Mouse (Mus musculus): ENCODE results near the gene Khdc4. TPM values are rescaled to one million over a fixed set of nuclear protein-coding genes. Genes with fewer than 3 reads are reported as not detected.
A peak's percentile ranks its signal among the peaks of the same experiment; 100 is the strongest.

Khdc4 gene
- polyA plus RNA-seq, 1 experiment from 2014 or later: 86.2 TPM

DNA sequence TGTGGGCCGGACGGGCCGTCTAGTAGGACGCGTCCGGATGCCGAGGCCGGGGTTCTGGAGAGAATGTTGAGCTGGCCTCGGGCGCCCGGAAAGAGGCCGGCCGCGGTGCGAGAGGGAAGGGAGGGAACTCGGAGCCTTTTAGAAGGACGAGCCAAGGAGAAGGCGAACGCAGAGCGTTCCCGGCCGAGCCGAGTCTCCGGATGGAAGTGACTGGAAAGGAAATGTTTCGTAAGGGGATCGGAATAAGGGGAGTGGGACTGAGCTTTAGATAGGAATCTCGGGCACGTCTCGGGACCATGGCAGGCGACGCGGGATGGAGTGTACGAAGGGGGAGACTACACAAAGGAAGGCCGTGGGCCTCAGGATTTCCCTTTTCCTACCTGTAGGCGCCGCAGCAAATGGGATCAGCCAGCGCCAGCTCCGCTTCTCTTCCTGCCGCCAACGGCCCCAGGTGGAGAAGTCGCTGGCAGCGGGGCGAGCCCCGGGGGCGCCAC lies 402 bp downstream of the Khdc4 start:
- H3K9me3 ChIP-seq (ENCODE audit: control insufficient read depth, low read length): no peaks in the 10 kb centered on the region
- peak overlapping the region; percentile 82 for H3K4me2 ChIP-seq (ENCODE audit: low read depth, low read length)
- peak overlapping the region; percentile 97 for H3K27ac ChIP-seq (ENCODE audit: low read length)
- peak overlapping the region; percentile 83 for H3K4me3 ChIP-seq (ENCODE audit: low read length)
- peak overlapping the region; percentile 95 for H3K9ac ChIP-seq (ENCODE audit: low read length)
- peaks cover 12% of the 10 kb centered on the region for H3K36me3 ChIP-seq (ENCODE audit: control insufficient read depth, insufficient read depth, low read length)
- no peaks in the 10 kb centered on the region for H3K27me3 ChIP-seq (ENCODE audit: control insufficient read depth, insufficient read depth, low read depth, low read length)
- WGBS: under 1% methylated on average over 45 of the region's 45 CpGs
- peak; percentile 60 for ATAC-seq (ENCODE audit: low read depth)
- peaks cover 10% of the 10 kb centered on the region for H3K4me1 ChIP-seq (replicated peaks; ENCODE audit: control insufficient read depth, insufficient read depth, low read length)

DNA sequence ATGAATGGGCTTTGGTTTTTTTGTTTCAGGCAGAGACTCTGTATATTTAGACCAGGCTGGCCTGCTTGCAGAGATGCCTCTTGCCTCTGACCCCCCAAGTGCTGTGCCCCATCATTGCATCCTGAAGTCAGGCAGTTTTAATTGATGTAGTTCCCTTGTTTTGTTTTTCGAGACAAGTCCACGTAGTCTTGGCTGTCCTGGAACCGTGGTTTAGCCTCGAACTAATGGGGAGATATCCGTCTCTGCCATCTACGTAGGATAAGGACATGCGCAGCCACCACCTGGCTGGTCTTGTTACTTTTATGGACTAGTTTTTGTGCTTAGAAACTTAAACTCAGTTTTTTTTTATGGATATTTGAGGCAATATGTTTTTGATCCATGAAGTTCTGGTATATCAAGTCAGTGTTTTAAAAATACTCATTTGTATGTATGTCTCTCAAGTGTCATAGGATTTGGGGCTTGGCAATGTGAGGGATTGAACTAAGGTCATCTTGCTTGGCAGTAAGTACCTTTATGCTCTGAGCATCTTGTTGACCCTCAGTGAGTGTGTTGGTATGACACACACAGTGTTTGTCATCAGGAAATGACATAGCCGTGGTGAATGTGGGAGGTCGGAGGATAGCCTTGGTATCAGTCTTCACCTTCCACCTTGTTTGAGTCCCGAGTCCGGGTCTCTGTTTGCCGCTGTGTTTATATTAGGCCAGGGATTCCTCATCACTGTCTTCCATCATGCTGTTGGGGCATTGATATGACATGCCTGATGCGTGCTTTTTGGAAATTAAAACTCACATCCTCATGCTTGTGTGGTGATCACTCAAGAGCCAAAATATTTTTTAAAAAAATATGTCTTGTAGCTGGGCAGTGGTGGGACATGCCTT lies 1.4 kb downstream of the Khdc4 start:
- Histone ChIP-seq H3K36me3 (ENCODE audit: control insufficient read depth, insufficient read depth, low read length) (peaks cover 16% of the 10 kb centered on the region), H3K27me3 (ENCODE audit: control insufficient read depth, insufficient read depth, low read depth, low read length) (no peaks in the 10 kb centered on the region), H3K4me1 (replicated peaks; ENCODE audit: control insufficient read depth, insufficient read depth, low read length) (peaks cover 10% of the 10 kb centered on the region), H3K9ac (ENCODE audit: low read length) (peak overlapping the region; percentile 95), H3K4me2 (ENCODE audit: low read depth, low read length) (peak overlapping the region; percentile 82), H3K27ac (ENCODE audit: low read length) (peak overlapping the region; percentile 97), H3K9me3 (ENCODE audit: control insufficient read depth, low read length) (no peaks in the 10 kb centered on the region), H3K4me3 (ENCODE audit: low read length) (peak overlapping the region; percentile 83)
- ATAC-seq (ENCODE audit: low read depth): no peak
- 9% methylated on average over 13 of the region's 13 CpGs for WGBS

DNA sequence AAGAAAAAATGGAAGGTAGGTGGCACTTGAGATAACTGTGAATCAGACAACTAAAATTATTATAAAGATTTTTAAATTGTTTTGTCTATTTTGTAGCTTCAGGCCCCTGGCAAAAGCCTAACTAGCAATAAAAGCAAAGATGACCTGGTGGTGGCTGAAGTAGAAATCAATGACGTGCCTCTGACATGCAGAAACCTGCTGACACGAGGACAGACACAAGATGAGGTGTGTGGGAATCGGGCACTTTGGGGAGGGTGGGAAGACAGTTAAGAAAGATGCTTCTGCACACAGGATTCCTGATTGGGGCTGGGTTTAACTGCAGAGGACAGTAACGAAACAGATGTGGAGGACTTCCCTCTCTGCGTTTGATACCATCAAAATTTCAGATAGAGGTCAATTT lies 3.5 kb downstream of the Khdc4 start:
- Histone ChIP-seq H3K9ac (ENCODE audit: low read length) (no peak overlapping the region), H3K27ac (ENCODE audit: low read length) (no peak overlapping the region), H3K4me1 (replicated peaks; ENCODE audit: control insufficient read depth, insufficient read depth, low read length) (peaks cover 10% of the 10 kb centered on the region), H3K36me3 (ENCODE audit: control insufficient read depth, insufficient read depth, low read length) (peaks cover 31% of the 10 kb centered on the region), H3K4me2 (ENCODE audit: low read depth, low read length) (no peak overlapping the region), H3K4me3 (ENCODE audit: low read length) (no peak overlapping the region), H3K9me3 (ENCODE audit: control insufficient read depth, low read length) (no peaks in the 10 kb centered on the region), H3K27me3 (ENCODE audit: control insufficient read depth, insufficient read depth, low read depth, low read length) (no peaks in the 10 kb centered on the region)
- ATAC-seq (ENCODE audit: low read depth): no peak
- WGBS: 75% methylated on average over 5 of the region's 5 CpGs

DNA sequence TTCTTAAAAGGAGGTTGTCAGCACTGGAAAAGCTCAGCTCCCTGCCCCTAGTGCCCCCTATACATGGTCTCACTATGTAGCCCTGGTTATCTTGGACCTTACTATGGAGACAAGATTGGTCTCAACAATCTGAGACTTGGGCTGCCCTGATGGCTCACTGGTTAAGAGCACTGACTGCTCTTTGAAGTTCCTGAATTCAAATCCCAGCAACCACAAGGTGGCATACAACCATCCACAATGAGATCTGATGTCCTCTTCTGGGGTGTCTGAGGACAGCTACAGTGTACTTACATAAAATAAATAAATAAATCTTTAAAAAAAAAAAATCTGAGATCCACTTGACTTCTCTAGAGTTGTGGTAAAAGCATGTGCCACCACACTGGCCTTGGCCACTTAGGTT lies 9.9 kb downstream of the Khdc4 start:
- Histone ChIP-seq H3K4me1 (replicated peaks; ENCODE audit: control insufficient read depth, insufficient read depth, low read length) (no peaks in the 10 kb centered on the region), H3K36me3 (ENCODE audit: control insufficient read depth, insufficient read depth, low read length) (peaks cover 83% of the 10 kb centered on the region), H3K9me3 (ENCODE audit: control insufficient read depth, low read length) (no peaks in the 10 kb centered on the region), H3K27ac (ENCODE audit: low read length) (no peak overlapping the region), H3K9ac (ENCODE audit: low read length) (no peak overlapping the region), H3K4me3 (ENCODE audit: low read length) (no peak overlapping the region), H3K4me2 (ENCODE audit: low read depth, low read length) (no peak overlapping the region), H3K27me3 (ENCODE audit: control insufficient read depth, insufficient read depth, low read depth, low read length) (no peaks in the 10 kb centered on the region)
- no peak for ATAC-seq (ENCODE audit: low read depth)

DNA sequence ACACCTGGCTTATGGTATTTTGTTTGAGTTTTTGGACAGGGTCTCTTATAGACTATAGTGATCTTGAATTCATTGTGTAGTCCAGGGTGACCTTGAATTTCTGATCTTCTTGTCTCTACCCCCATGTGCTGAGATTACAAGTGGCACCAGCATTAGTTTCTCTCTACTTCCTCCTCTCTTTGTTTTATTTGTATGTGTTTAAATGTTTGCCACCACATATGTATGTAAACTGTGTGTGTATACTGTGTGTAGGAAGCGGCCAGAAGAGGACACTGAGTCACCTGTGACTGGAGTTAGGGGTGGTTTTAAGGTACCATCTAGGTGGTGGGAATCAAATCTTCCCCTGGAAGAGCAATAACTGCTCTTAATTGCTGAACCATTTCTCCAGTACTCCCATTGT lies 12.4 kb downstream of the Khdc4 start:
- Histone ChIP-seq H3K36me3 (ENCODE audit: control insufficient read depth, insufficient read depth, low read length) (peaks cover 86% of the 10 kb centered on the region), H3K4me2 (ENCODE audit: low read depth, low read length) (no peak overlapping the region), H3K4me1 (replicated peaks; ENCODE audit: control insufficient read depth, insufficient read depth, low read length) (no peaks in the 10 kb centered on the region), H3K4me3 (ENCODE audit: low read length) (no peak overlapping the region), H3K27me3 (ENCODE audit: control insufficient read depth, insufficient read depth, low read depth, low read length) (no peaks in the 10 kb centered on the region), H3K9me3 (ENCODE audit: control insufficient read depth, low read length) (no peaks in the 10 kb centered on the region), H3K27ac (ENCODE audit: low read length) (no peak overlapping the region), H3K9ac (ENCODE audit: low read length) (no peak overlapping the region)
- 93% methylated on average over 1 of the region's 1 CpGs for whole genome bisulfite sequencing
- no peak for ATAC-seq (ENCODE audit: low read depth)

DNA sequence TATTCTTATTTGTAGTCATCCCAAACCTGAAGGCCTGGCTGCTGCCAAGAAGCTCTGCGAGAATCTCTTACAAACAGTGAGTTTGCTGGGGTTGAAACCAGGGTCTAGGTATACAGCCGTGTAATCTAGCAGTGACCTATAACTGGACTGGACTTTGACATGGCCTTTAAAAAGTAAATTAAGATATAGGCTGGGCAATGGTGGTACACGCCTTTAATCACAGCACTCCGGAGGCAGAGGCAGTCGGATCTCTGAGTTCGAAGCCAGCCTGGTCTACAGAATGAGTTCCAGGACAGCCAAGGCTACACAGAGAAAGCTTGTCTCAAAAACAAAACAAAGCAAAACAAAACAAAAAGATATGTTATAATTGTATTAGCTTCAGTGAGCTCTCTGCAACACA lies 13.2 kb downstream of the Khdc4 start:
- no peak overlapping the region for H3K4me2 ChIP-seq (ENCODE audit: low read depth, low read length)

DNA sequence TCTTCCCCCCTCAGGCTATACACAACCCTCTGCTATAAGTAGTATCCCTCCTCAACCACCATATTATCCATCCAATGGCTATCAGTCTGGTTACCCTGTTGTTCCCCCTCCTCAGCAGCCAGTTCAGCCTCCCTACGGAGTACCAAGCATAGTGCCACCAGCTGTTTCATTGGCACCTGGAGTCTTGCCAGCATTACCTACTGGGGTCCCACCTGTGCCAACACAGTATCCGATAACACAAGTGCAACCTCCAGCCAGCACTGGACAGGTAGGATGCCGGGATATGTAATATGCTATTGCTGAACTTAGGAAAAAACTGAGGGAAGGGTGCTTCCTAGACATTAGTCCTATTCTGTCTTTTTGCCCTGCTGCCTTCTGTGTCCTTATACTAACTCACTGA lies 14.6 kb downstream of the Khdc4 start:
- Histone ChIP-seq H3K4me3 (ENCODE audit: low read length) (no peak overlapping the region), H3K36me3 (ENCODE audit: control insufficient read depth, insufficient read depth, low read length) (peaks cover 83% of the 10 kb centered on the region), H3K27me3 (ENCODE audit: control insufficient read depth, insufficient read depth, low read depth, low read length) (no peaks in the 10 kb centered on the region), H3K9ac (ENCODE audit: low read length) (no peak overlapping the region), H3K4me2 (ENCODE audit: low read depth, low read length) (no peak overlapping the region), H3K9me3 (ENCODE audit: control insufficient read depth, low read length) (no peaks in the 10 kb centered on the region), H3K27ac (ENCODE audit: low read length) (no peak overlapping the region), H3K4me1 (replicated peaks; ENCODE audit: control insufficient read depth, insufficient read depth, low read length) (no peaks in the 10 kb centered on the region)
- 85% methylated on average over 3 of the region's 3 CpGs for WGBS
- ATAC-seq (ENCODE audit: low read depth): no peak

More for the DNA sequence above, 13.2 kb downstream of the Khdc4 start:
- Histone ChIP-seq H3K4me3 (ENCODE audit: low read length) (no peak overlapping the region), H3K27me3 (ENCODE audit: control insufficient read depth, insufficient read depth, low read depth, low read length) (no peaks in the 10 kb centered on the region), H3K9ac (ENCODE audit: low read length) (no peak overlapping the region), H3K36me3 (ENCODE audit: control insufficient read depth, insufficient read depth, low read length) (peaks cover 88% of the 10 kb centered on the region), H3K27ac (ENCODE audit: low read length) (no peak overlapping the region), H3K4me1 (replicated peaks; ENCODE audit: control insufficient read depth, insufficient read depth, low read length) (no peaks in the 10 kb centered on the region), H3K9me3 (ENCODE audit: control insufficient read depth, low read length) (no peaks in the 10 kb centered on the region)
- ATAC-seq (ENCODE audit: low read depth): no peak
- WGBS: 88% methylated on average over 6 of the region's 6 CpGs

DNA sequence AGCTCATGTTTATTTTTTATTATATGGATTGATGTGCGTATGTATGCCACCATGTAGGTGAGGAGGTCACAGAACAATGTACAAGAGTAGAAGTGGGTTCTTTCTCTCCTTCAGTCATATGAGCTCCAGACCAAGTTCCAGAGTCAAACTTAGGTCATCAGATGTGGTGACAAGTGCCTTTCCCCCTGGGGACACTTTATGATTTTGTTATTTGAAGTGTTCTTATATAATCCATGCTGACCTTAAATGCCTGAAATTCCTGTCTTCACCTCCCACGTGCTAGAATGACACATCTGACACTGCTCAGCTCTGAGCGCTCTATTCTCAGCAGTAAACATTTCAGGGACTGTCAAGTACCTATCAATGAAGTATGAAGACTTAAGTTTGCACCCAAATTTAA lies 15.6 kb downstream of the Khdc4 start:
- no peaks in the 10 kb centered on the region for H3K27me3 ChIP-seq (ENCODE audit: control insufficient read depth, insufficient read depth, low read depth, low read length)
- H3K4me3 ChIP-seq (ENCODE audit: low read length): no peak overlapping the region
- H3K9me3 ChIP-seq (ENCODE audit: control insufficient read depth, low read length): no peaks in the 10 kb centered on the region
- H3K4me2 ChIP-seq (ENCODE audit: low read depth, low read length): no peak overlapping the region
- H3K9ac ChIP-seq (ENCODE audit: low read length): no peak overlapping the region
- no peaks in the 10 kb centered on the region for H3K4me1 ChIP-seq (replicated peaks; ENCODE audit: control insufficient read depth, insufficient read depth, low read length)
- peaks cover 76% of the 10 kb centered on the region for H3K36me3 ChIP-seq (ENCODE audit: control insufficient read depth, insufficient read depth, low read length)
- WGBS: 42% methylated on average over 3 of the region's 3 CpGs
- no peak for ATAC-seq (ENCODE audit: low read depth)
- H3K27ac ChIP-seq (ENCODE audit: low read length): no peak overlapping the region

DNA sequence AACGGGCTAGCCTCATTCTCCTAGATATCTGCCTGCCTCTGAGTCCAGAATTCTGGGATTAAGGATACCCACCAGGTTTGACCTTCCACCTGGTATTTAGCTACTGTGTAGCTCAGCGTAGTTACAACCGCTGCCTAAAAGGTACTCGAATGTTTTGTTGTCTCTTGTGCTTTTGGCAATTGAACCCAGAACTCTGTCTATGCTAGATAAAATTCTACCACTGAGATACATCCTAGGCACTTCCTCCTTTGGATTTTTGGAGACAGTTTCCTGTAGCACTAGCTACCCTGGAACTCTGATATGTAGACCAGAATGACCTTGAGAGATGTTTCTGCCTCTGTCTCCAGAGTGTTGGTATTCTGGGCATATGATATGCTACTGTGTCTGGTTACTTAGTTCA lies 28.1 kb downstream of the Khdc4 start:
- peaks cover 10% of the 10 kb centered on the region for H3K4me1 ChIP-seq (replicated peaks; ENCODE audit: control insufficient read depth, insufficient read depth, low read length)
- peaks cover 39% of the 10 kb centered on the region for H3K36me3 ChIP-seq (ENCODE audit: control insufficient read depth, insufficient read depth, low read length)
- 92% methylated on average over 4 of the region's 4 CpGs for WGBS
- H3K9ac ChIP-seq (ENCODE audit: low read length): no peak overlapping the region
- no peaks in the 10 kb centered on the region for H3K9me3 ChIP-seq (ENCODE audit: control insufficient read depth, low read length)
- ATAC-seq (ENCODE audit: low read depth): no peak
- H3K4me2 ChIP-seq (ENCODE audit: low read depth, low read length): no peak overlapping the region
- H3K27me3 ChIP-seq (ENCODE audit: control insufficient read depth, insufficient read depth, low read depth, low read length): no peaks in the 10 kb centered on the region
- H3K4me3 ChIP-seq (ENCODE audit: low read length): no peak overlapping the region
- H3K27ac ChIP-seq (ENCODE audit: low read length): no peak overlapping the region
